In genomic region chr10:78004479-78005100, GRCm38 (mm10) we compare ENCODE assay signal across 13 mouse cellular contexts. TPM values are rescaled to one million over a fixed set of nuclear protein-coding genes. Genes with fewer than 3 reads are reported as not detected.
A peak's percentile ranks its signal among the peaks of the same experiment; 100 is the strongest.
DNase-seq lines count a peak whose midpoint lies in the region; ATAC-seq and TF ChIP-seq lines count a peak whose summit lies in the region.
"Had no signal": no experiment of that assay in that cellular context is flagged by ENCODE, and none has a peak within 500 bp of the region (broad histone marks: within the 10 kb centered on the region; RNA-seq: fewer than 3 reads in every experiment).

No protein-coding gene starts in this region.

- peaks cover 48% of the 10 kb centered on the region for H3K4me1 ChIP-seq in heart, embryonic 10.5 days
- peaks cover 45% of the 10 kb centered on the region for H3K4me1 ChIP-seq in liver, embryonic 11.5 days (replicated peaks; ENCODE audit: control insufficient read depth, insufficient read depth, low read length)
- H3K4me1 ChIP-seq in stomach, postnatal 0 days (replicated peaks; ENCODE audit: control insufficient read depth, insufficient read depth): peaks cover 9% of the 10 kb centered on the region

- H3K36me3 ChIP-seq in heart, embryonic 10.5 days: peaks cover 65% of the 10 kb centered on the region
- H3K36me3 ChIP-seq in liver, embryonic 11.5 days (ENCODE audit: control insufficient read depth, insufficient read depth, low read length): peaks cover 39% of the 10 kb centered on the region
- H3K36me3 ChIP-seq in stomach, postnatal 0 days (ENCODE audit: control insufficient read depth, insufficient read depth, low read length): peaks cover 11% of the 10 kb centered on the region

- WGBS in heart, embryonic 10.5 days: 86% methylated on average over 3 of the region's 3 CpGs
- WGBS in liver, embryonic 11.5 days: 73% methylated on average over 3 of the region's 3 CpGs
- 76% methylated on average over 3 of the region's 3 CpGs for WGBS in stomach, postnatal 0 days

- no peaks in the 10 kb centered on the region for H3K9me3 ChIP-seq in heart, embryonic 10.5 days
- no peaks in the 10 kb centered on the region for H3K9me3 ChIP-seq in liver, embryonic 11.5 days (ENCODE audit: control insufficient read depth, low read length)
- no peaks in the 10 kb centered on the region for H3K9me3 ChIP-seq in stomach, postnatal 0 days (ENCODE audit: control insufficient read depth, low read length)

- peak; percentile 65 for ATAC-seq in liver, embryonic 11.5 days (replicated peaks; ENCODE audit: low FRiP score)
- peak; percentile 61 for ATAC-seq in stomach, postnatal 0 days (ENCODE audit: low FRiP score, low TSS enrichment)

- peak overlapping the region; percentile 48; the same call in 1 of the 2 replicates for H3K9ac ChIP-seq in liver, embryonic 11.5 days (ENCODE audit: low read depth, low read length)
- H3K9ac ChIP-seq in stomach, postnatal 0 days (ENCODE audit: low read length): no peak overlapping the region

- peak overlapping the region; percentile 98 for H3K4me2 ChIP-seq in liver, embryonic 11.5 days
- H3K4me2 ChIP-seq in stomach, postnatal 0 days (replicated peaks; ENCODE audit: low read depth): no peak overlapping the region

- DNase-seq in heart, embryonic 10.5 days (ENCODE audit: low spot score): peak; percentile 86
- DNase-seq in heart, postnatal 4 days: no peak
- DNase-seq in right cerebral cortex, adult 2 months (ENCODE audit: low spot score in 2 of 2): peak; percentile 71 to 75
- DNase-seq in right cerebral cortex, postnatal 10 days (ENCODE audit: low spot score in 2 of 2): no peak
- DNase-seq in liver, embryonic 11.5 days (ENCODE audit: low spot score): no peak
- DNase-seq in stomach, postnatal 0 days (ENCODE audit: low spot score): peak; percentile 78
- no peak for DNase-seq in embryo, embryonic 9.5 days (ENCODE audit: extremely low spot score)
- DNase-seq in kidney, postnatal 36 days: no peak
- DNase-seq: kidney, adult 11 months had no signal

- no peak for TF ChIP-seq EP300 in stomach, postnatal 0 days (optimal IDR thresholded peaks at IDR 0.05)

- no peak overlapping the region for H3K4me3 ChIP-seq in heart, embryonic 10.5 days
- peak overlapping the region; percentile 5 for H3K4me3 ChIP-seq in liver, embryonic 11.5 days (ENCODE audit: low read depth, low read length)
- H3K4me3 ChIP-seq in stomach, postnatal 0 days (ENCODE audit: low read depth, low read length): no peak overlapping the region

- peak overlapping the region; percentile 44 for H3K27ac ChIP-seq in heart, embryonic 10.5 days
- peak overlapping the region; percentile 69 for H3K27ac ChIP-seq in liver, embryonic 11.5 days (ENCODE audit: low read depth, low read length)
- peak overlapping the region; percentile 74 for H3K27ac ChIP-seq in stomach, postnatal 0 days (replicated peaks)

- TF ChIP-seq CTCF in stomach, postnatal 0 days (IDR thresholded peaks at IDR 0.05; ENCODE audit: low read depth): no peak

- H3K27me3 ChIP-seq in heart, embryonic 10.5 days (ENCODE audit: insufficient read depth, poor library complexity, severe bottlenecking): no peaks in the 10 kb centered on the region
- H3K27me3 ChIP-seq in liver, embryonic 11.5 days (replicated peaks; ENCODE audit: control insufficient read depth, insufficient read depth, low read length): no peaks in the 10 kb centered on the region
- no peaks in the 10 kb centered on the region for H3K27me3 ChIP-seq in stomach, postnatal 0 days (ENCODE audit: control insufficient read depth, insufficient read depth, low read length)

RNA-seq across cellular contexts. Expression of gene Pfkl, which starts 5.3 kb away (rescaled TPM):
- 264 and 274 TPM in 2 replicates for polyA plus RNA-seq in heart, embryonic 10.5 days (2016; fragmentation: Nextera tagmentation; extraction: Ambion mirVana)
- total RNA-seq in heart, postnatal 4 days (2021): 100 to 1,000 TPM; 118 to 133 TPM
- 245 and 255 TPM in 2 replicates for polyA plus RNA-seq in liver, embryonic 11.5 days (2014; fragmentation: Nextera tagmentation; extraction: Ambion mirVana)
- 82.4 and 86.1 TPM in 2 replicates for polyA plus RNA-seq in stomach, postnatal 0 days (2015; fragmentation: Nextera tagmentation; extraction: Ambion mirVana)

RNA-seq across cellular contexts. Expression of gene 1810043G02Rik, which starts 26.3 kb away (rescaled TPM):
- polyA plus RNA-seq in heart, embryonic 10.5 days (2016; fragmentation: Nextera tagmentation; extraction: Ambion mirVana): 16.9 and 23.1 TPM in 2 replicates
- 10 to 100 TPM; 10.5 to 12.6 TPM for total RNA-seq in heart, postnatal 4 days (2021)
- polyA plus RNA-seq in liver, embryonic 11.5 days (2014; fragmentation: Nextera tagmentation; extraction: Ambion mirVana): 12.1 and 12.8 TPM in 2 replicates
- polyA plus RNA-seq in stomach, postnatal 0 days (2015; fragmentation: Nextera tagmentation; extraction: Ambion mirVana): 16.1 and 18.8 TPM in 2 replicates

RNA-seq across cellular contexts. Expression of gene Trpm2, which starts 34.2 kb away (rescaled TPM):
- polyA plus RNA-seq in heart, embryonic 10.5 days (2016; fragmentation: Nextera tagmentation; extraction: Ambion mirVana): 0.43 TPM in 2 replicates
- 1 to 10 TPM in 1 of 2 experiments, under 1 TPM in 1; 0.33 to 1.0 TPM for total RNA-seq in heart, postnatal 4 days (2021)
- 1.2 TPM in 2 replicates for polyA plus RNA-seq in liver, embryonic 11.5 days (2014; fragmentation: Nextera tagmentation; extraction: Ambion mirVana)
- polyA plus RNA-seq in stomach, postnatal 0 days (2015; fragmentation: Nextera tagmentation; extraction: Ambion mirVana): 0.61 and 0.85 TPM in 2 replicates

RNA-seq across cellular contexts. Expression of gene Dnmt3l, which starts 37.2 kb away (rescaled TPM):
- not detected in 2 replicates for polyA plus RNA-seq in heart, embryonic 10.5 days (2016; fragmentation: Nextera tagmentation; extraction: Ambion mirVana)
- total RNA-seq in heart, postnatal 4 days (2021): not detected
- polyA plus RNA-seq in liver, embryonic 11.5 days (2014; fragmentation: Nextera tagmentation; extraction: Ambion mirVana): not detected in 2 replicates
- polyA plus RNA-seq in stomach, postnatal 0 days (2015; fragmentation: Nextera tagmentation; extraction: Ambion mirVana): 0.65 and 1.1 TPM in 2 replicates
- total RNA-seq: gastrocnemius, adult 8-10 months; monocyte, adult 5-6 weeks had no signal
- polyA plus RNA-seq: C2C12 had no signal

RNA-seq across cellular contexts. Expression of gene Aire, which starts 38.8 kb away (rescaled TPM):
- polyA plus RNA-seq in heart, embryonic 10.5 days (2016; fragmentation: Nextera tagmentation; extraction: Ambion mirVana): 0.18 and 0.45 TPM in 2 replicates
- not detected for total RNA-seq in heart, postnatal 4 days (2021)
- polyA plus RNA-seq in liver, embryonic 11.5 days (2014; fragmentation: Nextera tagmentation; extraction: Ambion mirVana): 0.16 and 0.51 TPM in 2 replicates
- 0.10 and 0.11 TPM in 2 replicates for polyA plus RNA-seq in stomach, postnatal 0 days (2015; fragmentation: Nextera tagmentation; extraction: Ambion mirVana)
- total RNA-seq: gastrocnemius, adult 8-10 months; heart, postnatal 25 days; monocyte, adult 5-6 weeks had no signal
- polyA plus RNA-seq: C2C12 had no signal

Comparison
In these comparisons a context has a peak if more than half of its experiments do, and no peak if none do; other contexts are left out.
1. DNase-seq: peak in heart, embryonic 10.5 days (single experiment), right cerebral cortex, adult 2 months (2 of 2) and stomach, postnatal 0 days (single experiment); none in heart, postnatal 4 days (single experiment), right cerebral cortex, postnatal 10 days (0 of 2), liver, embryonic 11.5 days (single experiment), embryo, embryonic 9.5 days (single experiment) and kidney, postnatal 36 days (0 of 2).
2. Peak in every context shown above with its lines, with median percentiles within 50 percentile points of each other: H3K27ac ChIP-seq.